Mouse (Mus musculus) cerebellum, adult 2 months (tissue): ENCODE data around the gene E330017A01Rik.

Source experiments
- CTCF ChIP-seq: fragments of 200-500 bp; IDR thresholded peaks from 2 replicates; pipeline ENCODE4 v1.5.1; 2011; ENCODE audit warnings: low read depth, mild to moderate bottlenecking, control low read depth, low read length, moderate library complexity, borderline replicate concordance; ENCODE audit not compliant: insufficient read depth
- POLR2A ChIP-seq: fragments of 200-500 bp; IDR thresholded peaks from 2 replicates; pipeline ENCODE4 v1.6.1; 2011; ENCODE audit warnings: low read length, control low read depth, borderline replicate concordance; ENCODE audit not compliant: insufficient read depth

DNA sequence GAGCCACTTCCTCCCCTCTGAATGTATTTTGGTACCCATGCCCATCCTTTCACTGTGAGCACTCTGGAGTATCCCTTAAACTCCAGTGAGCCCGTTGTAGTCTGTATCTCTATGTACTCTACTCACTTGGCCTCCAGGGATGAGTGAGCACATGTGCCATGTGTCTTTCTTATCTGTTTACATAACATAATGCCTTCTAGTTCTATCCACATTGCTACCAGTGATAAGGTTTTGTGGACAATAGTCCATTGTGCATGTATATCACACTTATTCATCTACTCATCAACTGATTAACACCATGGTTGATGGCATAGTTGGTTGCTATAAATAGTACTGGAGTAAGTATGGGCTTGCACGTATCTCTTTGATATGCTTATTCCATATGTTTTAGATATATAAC, 34.7 kb downstream of the E330017A01Rik start:
- no peak for TF ChIP-seq CTCF
- no peak for TF ChIP-seq POLR2A
